Mouse (Mus musculus): ENCODE results near the gene Cyth3. TPM values are rescaled to one million over a fixed set of nuclear protein-coding genes. Genes with fewer than 3 reads are reported as not detected.

Gene Cyth3
- polyA plus RNA-seq, 1 experiment from 2014 or later = 25.1 TPM

GRCm38 (mm10) chr5:143602051-143602450, 20.2 kb upstream of the Cyth3 start:
- Histone ChIP-seq H3K36me3 (ENCODE audit: inconsistent target) (no peaks in the 10 kb centered on the region), H3K4me3 (ENCODE audit: inconsistent target) (no peak overlapping the region), H3K27ac (no peak overlapping the region), H3K79me2 (ENCODE audit: inconsistent target) (no peaks in the 10 kb centered on the region)
- 71% methylated on average over 9 of the region's 10 CpGs for WGBS (ENCODE audit: missing documents)

GRCm38 (mm10) chr5:143604157-143604774, 18.0 kb upstream of the Cyth3 start:
- 90% methylated on average over 6 of the region's 7 CpGs for WGBS (ENCODE audit: missing documents)
- H3K79me2 ChIP-seq (ENCODE audit: inconsistent target) = no peaks in the 10 kb centered on the region

GRCm38 (mm10) chr5:143606756-143607155, 15.5 kb upstream of the Cyth3 start:
- Histone ChIP-seq H3K79me2 (ENCODE audit: inconsistent target) (no peaks in the 10 kb centered on the region), H3K27ac (no peak overlapping the region), H3K4me3 (ENCODE audit: inconsistent target) (no peak overlapping the region), H3K36me3 (ENCODE audit: inconsistent target) (no peaks in the 10 kb centered on the region)
- 84% methylated on average over 8 of the region's 10 CpGs for whole genome bisulfite sequencing (ENCODE audit: missing documents)

More at GRCm38 (mm10) chr5:143604157-143604774, 18.0 kb upstream of the Cyth3 start:
- Histone ChIP-seq H3K36me3 (ENCODE audit: inconsistent target) (no peaks in the 10 kb centered on the region), H3K27ac (no peak overlapping the region), H3K4me3 (ENCODE audit: inconsistent target) (no peak overlapping the region)

GRCm38 (mm10) chr5:143608175-143608574, 14.1 kb upstream of the Cyth3 start:
- 92% methylated on average over 10 of the region's 10 CpGs for WGBS (ENCODE audit: missing documents)
- H3K79me2 ChIP-seq (ENCODE audit: inconsistent target) = no peaks in the 10 kb centered on the region
- no peak overlapping the region for H3K27ac ChIP-seq
- H3K36me3 ChIP-seq (ENCODE audit: inconsistent target) = no peaks in the 10 kb centered on the region
- H3K4me3 ChIP-seq (ENCODE audit: inconsistent target) = no peak overlapping the region

GRCm38 (mm10) chr5:143611954-143612353, 10.3 kb upstream of the Cyth3 start:
- WGBS (ENCODE audit: missing documents) = 92% methylated on average over 7 of the region's 7 CpGs

GRCm38 (mm10) chr5:143613265-143613664, 9.0 kb upstream of the Cyth3 start:
- Histone ChIP-seq H3K27ac (no peak overlapping the region), H3K36me3 (ENCODE audit: inconsistent target) (no peaks in the 10 kb centered on the region), H3K4me3 (ENCODE audit: inconsistent target) (no peak overlapping the region), H3K79me2 (ENCODE audit: inconsistent target) (no peaks in the 10 kb centered on the region)
- WGBS (ENCODE audit: missing documents) = 90% methylated on average over 4 of the region's 4 CpGs

More at GRCm38 (mm10) chr5:143611954-143612353, 10.3 kb upstream of the Cyth3 start:
- no peaks in the 10 kb centered on the region for H3K36me3 ChIP-seq (ENCODE audit: inconsistent target)
- H3K27ac ChIP-seq = no peak overlapping the region
- H3K79me2 ChIP-seq (ENCODE audit: inconsistent target) = no peaks in the 10 kb centered on the region
- no peak overlapping the region for H3K4me3 ChIP-seq (ENCODE audit: inconsistent target)

GRCm38 (mm10) chr5:143614519-143614918, 7.7 kb upstream of the Cyth3 start:
- Histone ChIP-seq H3K27ac (no peak overlapping the region), H3K79me2 (ENCODE audit: inconsistent target) (no peaks in the 10 kb centered on the region), H3K4me3 (ENCODE audit: inconsistent target) (no peak overlapping the region), H3K36me3 (ENCODE audit: inconsistent target) (no peaks in the 10 kb centered on the region)
- 82% methylated on average over 5 of the region's 5 CpGs for WGBS (ENCODE audit: missing documents)

GRCm38 (mm10) chr5:143615353-143615752, 6.9 kb upstream of the Cyth3 start:
- 93% methylated on average over 2 of the region's 2 CpGs for WGBS (ENCODE audit: missing documents)
- Histone ChIP-seq H3K4me3 (ENCODE audit: inconsistent target) (no peak overlapping the region), H3K79me2 (ENCODE audit: inconsistent target) (no peaks in the 10 kb centered on the region), H3K27ac (no peak overlapping the region), H3K36me3 (ENCODE audit: inconsistent target) (no peaks in the 10 kb centered on the region)

GRCm38 (mm10) chr5:143616116-143616515, 6.1 kb upstream of the Cyth3 start:
- Histone ChIP-seq H3K27ac (no peak overlapping the region), H3K4me3 (ENCODE audit: inconsistent target) (no peak overlapping the region)

GRCm38 (mm10) chr5:143616657-143617329, 5.5 kb upstream of the Cyth3 start:
- Histone ChIP-seq H3K36me3 (ENCODE audit: inconsistent target) (no peaks in the 10 kb centered on the region), H3K79me2 (ENCODE audit: inconsistent target) (no peaks in the 10 kb centered on the region), H3K27ac (no peak overlapping the region), H3K4me3 (ENCODE audit: inconsistent target) (no peak overlapping the region)
- 86% methylated on average over 3 of the region's 3 CpGs for WGBS (ENCODE audit: missing documents)

More at GRCm38 (mm10) chr5:143616116-143616515, 6.1 kb upstream of the Cyth3 start:
- WGBS (ENCODE audit: missing documents) = 94% methylated on average over 4 of the region's 4 CpGs
- Histone ChIP-seq H3K36me3 (ENCODE audit: inconsistent target) (no peaks in the 10 kb centered on the region), H3K79me2 (ENCODE audit: inconsistent target) (no peaks in the 10 kb centered on the region)

- H3K27ac ChIP-seq = no peak overlapping the region
- H3K79me2 ChIP-seq (ENCODE audit: inconsistent target) = no peaks in the 10 kb centered on the region
- no peak overlapping the region for H3K4me3 ChIP-seq (ENCODE audit: inconsistent target)
- 86% methylated on average over 9 of the region's 10 CpGs for WGBS (ENCODE audit: missing documents)
- no peaks in the 10 kb centered on the region for H3K36me3 ChIP-seq (ENCODE audit: inconsistent target)
These were observed 4.6 kb upstream of the Cyth3 start for GRCm38 (mm10) chr5:143617487-143618209.

- Histone ChIP-seq H3K4me3 (ENCODE audit: inconsistent target) (no peak overlapping the region), H3K36me3 (ENCODE audit: inconsistent target) (no peaks in the 10 kb centered on the region), H3K79me2 (ENCODE audit: inconsistent target) (peaks cover 8% of the 10 kb centered on the region; the same call in 1 of the 2 replicates), H3K27ac (no peak overlapping the region)
- WGBS (ENCODE audit: missing documents) = 77% methylated on average over 7 of the region's 7 CpGs
These were observed 3.7 kb upstream of the Cyth3 start for GRCm38 (mm10) chr5:143618585-143618984.

GRCm38 (mm10) chr5:143620196-143620595, 2.1 kb upstream of the Cyth3 start:
- no peaks in the 10 kb centered on the region for H3K36me3 ChIP-seq (ENCODE audit: inconsistent target)

GRCm38 (mm10) chr5:143620941-143621340, 1.3 kb upstream of the Cyth3 start:
- Histone ChIP-seq H3K27ac (no peak overlapping the region), H3K36me3 (ENCODE audit: inconsistent target) (no peaks in the 10 kb centered on the region), H3K4me3 (ENCODE audit: inconsistent target) (no peak overlapping the region), H3K79me2 (ENCODE audit: inconsistent target) (peaks cover 30% of the 10 kb centered on the region; the same call in 1 of the 2 replicates)
- WGBS (ENCODE audit: missing documents) = 69% methylated on average over 13 of the region's 13 CpGs

More at GRCm38 (mm10) chr5:143620196-143620595, 2.1 kb upstream of the Cyth3 start:
- Histone ChIP-seq H3K79me2 (ENCODE audit: inconsistent target) (peaks cover 22% of the 10 kb centered on the region; the same call in 1 of the 2 replicates), H3K27ac (no peak overlapping the region), H3K4me3 (ENCODE audit: inconsistent target) (no peak overlapping the region)
- no CpG with 5 or more reads among the region's 1 CpGs for WGBS (ENCODE audit: missing documents)
